Mouse (Mus musculus): Measurements from ENCODE around the gene Ndufb11. TPM values are rescaled to one million over a fixed set of nuclear protein-coding genes. Genes with fewer than 3 reads are reported as not detected.

Ndufb11 gene
- polyA plus RNA-seq (2014; fragmentation: Nextera tagmentation; extraction: Ambion mirVana): 172 and 184 TPM in 2 replicates

- Histone ChIP-seq H3K27me3 (ENCODE audit: control insufficient read depth, insufficient read depth, low read length) (no peaks in the 10 kb centered on the region), H3K4me3 (ENCODE audit: low read depth, low read length) (peak within 1 kb of the TSS; percentile 55), H3K4me1 (replicated peaks; ENCODE audit: control insufficient read depth, insufficient read depth, low read length) (no peaks in the 10 kb centered on the region), H3K4me2 (ENCODE audit: low read depth, low read length, severe bottlenecking) (peak within 1 kb of the TSS; percentile 60), H3K9ac (ENCODE audit: low read length) (peak within 1 kb of the TSS; percentile 79), H3K36me3 (ENCODE audit: control insufficient read depth, insufficient read depth, low read length) (no peaks in the 10 kb centered on the region), H3K27ac (ENCODE audit: low read depth, low read length) (peak within 1 kb of the TSS; percentile 75), H3K9me3 (ENCODE audit: control insufficient read depth, low read length) (no peaks in the 10 kb centered on the region)
- 17% methylated on average over 46 of the region's 49 CpGs for WGBS
- DNase-seq (ENCODE audit: low spot score): peak; percentile 85
- ATAC-seq (replicated peaks; ENCODE audit: low FRiP score): peak; percentile 98
Measured at GRCm38 (mm10) chrX:20617176-20617902, at the start of gene Ndufb11, which contains the start of gene Rbm10. Gene Ndufb11 (minus strand): TSS chrX:20617619. Gene Rbm10 (plus strand): TSS chrX:20617503.

DNA sequence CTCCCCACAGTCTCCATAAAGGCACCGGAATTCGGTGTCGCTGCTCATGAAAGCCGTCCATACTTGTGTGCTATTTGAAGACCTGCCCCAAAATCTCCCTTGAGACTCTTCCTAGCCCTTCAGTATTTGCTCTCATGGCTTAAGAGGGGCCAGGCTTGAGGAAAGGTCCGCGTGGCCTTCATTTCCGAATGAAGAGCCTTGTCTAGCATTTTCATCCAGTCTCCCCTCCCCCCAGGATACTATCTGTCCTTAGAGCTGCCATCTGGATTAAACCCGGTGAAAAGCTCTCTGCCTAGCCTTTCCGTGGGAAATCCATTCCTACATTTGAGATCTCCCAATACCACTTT, 46.0 kb upstream of the Ndufb11 start:
- DNase-seq (ENCODE audit: low spot score) (no peak), ATAC-seq (replicated peaks; ENCODE audit: low FRiP score) (no peak)
- 0 out of 2 replicates have a peak overlapping the region, but pooled peaks have one; percentile 12 for H3K27ac ChIP-seq (ENCODE audit: low read depth, low read length)
- H3K4me3 ChIP-seq (ENCODE audit: low read depth, low read length): peak overlapping the region; percentile 56
- H3K4me1 ChIP-seq (replicated peaks; ENCODE audit: control insufficient read depth, insufficient read depth, low read length): no peaks in the 10 kb centered on the region
- H3K9ac ChIP-seq (ENCODE audit: low read length): peak overlapping the region; percentile 70
- H3K36me3 ChIP-seq (ENCODE audit: control insufficient read depth, insufficient read depth, low read length): no peaks in the 10 kb centered on the region
- peak overlapping the region; percentile 57 for H3K4me2 ChIP-seq (ENCODE audit: low read depth, low read length, severe bottlenecking)
- H3K27me3 ChIP-seq (ENCODE audit: control insufficient read depth, insufficient read depth, low read length): no peaks in the 10 kb centered on the region
- no peaks in the 10 kb centered on the region for H3K9me3 ChIP-seq (ENCODE audit: control insufficient read depth, low read length)
- 22% methylated on average over 9 of the region's 9 CpGs for WGBS

GRCm38 (mm10) chrX:20662716-20663443, 45.5 kb upstream of the Ndufb11 start:
- DNase-seq (ENCODE audit: low spot score) (peak; percentile 88), ATAC-seq (replicated peaks; ENCODE audit: low FRiP score) (peak; percentile 88)
- 17% methylated on average over 27 of the region's 28 CpGs for WGBS
- Histone ChIP-seq H3K4me3 (ENCODE audit: low read depth, low read length) (peak overlapping the region; percentile 56), H3K4me2 (ENCODE audit: low read depth, low read length, severe bottlenecking) (peak overlapping the region; percentile 57), H3K36me3 (ENCODE audit: control insufficient read depth, insufficient read depth, low read length) (no peaks in the 10 kb centered on the region), H3K9me3 (ENCODE audit: control insufficient read depth, low read length) (no peaks in the 10 kb centered on the region), H3K27ac (ENCODE audit: low read depth, low read length) (peak overlapping the region; percentile 41; the same call in 1 of the 2 replicates), H3K9ac (ENCODE audit: low read length) (peak overlapping the region; percentile 70), H3K4me1 (replicated peaks; ENCODE audit: control insufficient read depth, insufficient read depth, low read length) (no peaks in the 10 kb centered on the region), H3K27me3 (ENCODE audit: control insufficient read depth, insufficient read depth, low read length) (no peaks in the 10 kb centered on the region)

GRCm38 (mm10) chrX:20662317-20662715, 44.9 kb upstream of the Ndufb11 start:
- no peaks in the 10 kb centered on the region for H3K9me3 ChIP-seq (ENCODE audit: control insufficient read depth, low read length)
- DNase-seq (ENCODE audit: low spot score): no peak
- no peaks in the 10 kb centered on the region for H3K27me3 ChIP-seq (ENCODE audit: control insufficient read depth, insufficient read depth, low read length)
- 29% methylated on average over 5 of the region's 5 CpGs for WGBS
- peak overlapping the region; percentile 56; the same call in 1 of the 2 replicates for H3K4me3 ChIP-seq (ENCODE audit: low read depth, low read length)
- no peaks in the 10 kb centered on the region for H3K4me1 ChIP-seq (replicated peaks; ENCODE audit: control insufficient read depth, insufficient read depth, low read length)
- peak overlapping the region; percentile 70 for H3K27ac ChIP-seq (ENCODE audit: low read depth, low read length)
- H3K9ac ChIP-seq (ENCODE audit: low read length): no peak overlapping the region
- peak; percentile 68 for ATAC-seq (replicated peaks; ENCODE audit: low FRiP score)
- H3K36me3 ChIP-seq (ENCODE audit: control insufficient read depth, insufficient read depth, low read length): no peaks in the 10 kb centered on the region
- H3K4me2 ChIP-seq (ENCODE audit: low read depth, low read length, severe bottlenecking): no peak overlapping the region

DNA sequence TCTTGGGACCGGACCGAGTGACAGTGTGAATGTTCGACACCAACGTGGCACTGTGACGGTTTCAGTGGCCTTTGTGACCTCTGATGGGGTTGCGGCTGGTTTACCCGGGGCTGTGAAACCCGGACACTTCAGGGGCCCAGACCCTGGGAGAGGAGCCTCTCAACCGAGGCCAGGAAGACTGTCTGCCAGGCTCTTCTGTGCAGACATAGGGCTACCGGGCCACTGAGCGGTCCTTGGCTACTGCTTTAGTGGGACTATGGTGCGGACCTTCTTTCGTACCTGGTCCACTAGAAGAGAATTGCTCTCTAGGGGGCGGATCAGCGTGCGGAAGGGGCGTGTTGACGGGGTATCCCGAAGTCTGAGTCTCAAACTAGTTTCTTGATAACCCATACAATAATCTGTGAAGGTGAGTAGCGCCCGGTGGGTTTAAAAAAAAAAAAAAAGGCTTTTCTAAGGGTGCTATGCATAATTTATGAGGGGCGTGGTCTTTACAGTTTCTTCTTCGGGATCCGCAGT, 41.5 kb upstream of the Ndufb11 start:
- H3K27ac ChIP-seq (ENCODE audit: low read depth, low read length): no peak overlapping the region
- H3K9ac ChIP-seq (ENCODE audit: low read length): peak overlapping the region; percentile 49
- H3K4me3 ChIP-seq (ENCODE audit: low read depth, low read length): peak overlapping the region; percentile 40
- H3K4me1 ChIP-seq (replicated peaks; ENCODE audit: control insufficient read depth, insufficient read depth, low read length): no peaks in the 10 kb centered on the region
- 17% methylated on average over 24 of the region's 24 CpGs for WGBS
- H3K4me2 ChIP-seq (ENCODE audit: low read depth, low read length, severe bottlenecking): peak overlapping the region; percentile 66
- DNase-seq (ENCODE audit: low spot score): no peak
- no peaks in the 10 kb centered on the region for H3K9me3 ChIP-seq (ENCODE audit: control insufficient read depth, low read length)
- no peak for ATAC-seq (replicated peaks; ENCODE audit: low FRiP score)
- H3K27me3 ChIP-seq (ENCODE audit: control insufficient read depth, insufficient read depth, low read length): no peaks in the 10 kb centered on the region
- H3K36me3 ChIP-seq (ENCODE audit: control insufficient read depth, insufficient read depth, low read length): no peaks in the 10 kb centered on the region

GRCm38 (mm10) chrX:20658026-20658652, 40.7 kb upstream of the Ndufb11 start, which contains the start of gene Uba1:
Gene Uba1 (plus strand): TSS chrX:20658326.
- Histone ChIP-seq H3K4me3 (ENCODE audit: low read depth, low read length) (peak within 1 kb of the TSS; percentile 40), H3K4me1 (replicated peaks; ENCODE audit: control insufficient read depth, insufficient read depth, low read length) (no peaks in the 10 kb centered on the region), H3K9ac (ENCODE audit: low read length) (peak within 1 kb of the TSS; percentile 49), H3K27me3 (ENCODE audit: control insufficient read depth, insufficient read depth, low read length) (no peaks in the 10 kb centered on the region), H3K9me3 (ENCODE audit: control insufficient read depth, low read length) (no peaks in the 10 kb centered on the region), H3K4me2 (ENCODE audit: low read depth, low read length, severe bottlenecking) (peak within 1 kb of the TSS; percentile 66), H3K36me3 (ENCODE audit: control insufficient read depth, insufficient read depth, low read length) (no peaks in the 10 kb centered on the region), H3K27ac (ENCODE audit: low read depth, low read length) (no peak within 1 kb of the TSS; the same call in 1 of the 2 replicates)
- WGBS: 15% methylated on average over 27 of the region's 27 CpGs
- DNase-seq (ENCODE audit: low spot score): peak; percentile 87
- peak; percentile 84 for ATAC-seq (replicated peaks; ENCODE audit: low FRiP score)

- no peaks in the 10 kb centered on the region for H3K9me3 ChIP-seq (ENCODE audit: control insufficient read depth, low read length)
- no peaks in the 10 kb centered on the region for H3K4me1 ChIP-seq (replicated peaks; ENCODE audit: control insufficient read depth, insufficient read depth, low read length)
- DNase-seq (ENCODE audit: low spot score): no peak
- H3K4me3 ChIP-seq (ENCODE audit: low read depth, low read length): no peak overlapping the region
- H3K36me3 ChIP-seq (ENCODE audit: control insufficient read depth, insufficient read depth, low read length): no peaks in the 10 kb centered on the region
- H3K27ac ChIP-seq (ENCODE audit: low read depth, low read length): no peak overlapping the region
- H3K9ac ChIP-seq (ENCODE audit: low read length): no peak overlapping the region
- no peak for ATAC-seq (replicated peaks; ENCODE audit: low FRiP score)
- H3K4me2 ChIP-seq (ENCODE audit: low read depth, low read length, severe bottlenecking): peak overlapping the region; percentile 42; the same call in 1 of the 2 replicates
- 31% methylated on average over 5 of the region's 5 CpGs for WGBS
- no peaks in the 10 kb centered on the region for H3K27me3 ChIP-seq (ENCODE audit: control insufficient read depth, insufficient read depth, low read length)
Measured at GRCm38 (mm10) chrX:20657593-20657992, 40.2 kb upstream of the Ndufb11 start.

- Histone ChIP-seq H3K27me3 (ENCODE audit: control insufficient read depth, insufficient read depth, low read length) (no peaks in the 10 kb centered on the region), H3K9me3 (ENCODE audit: control insufficient read depth, low read length) (no peaks in the 10 kb centered on the region), H3K4me2 (ENCODE audit: low read depth, low read length, severe bottlenecking) (no peak overlapping the region), H3K36me3 (ENCODE audit: control insufficient read depth, insufficient read depth, low read length) (no peaks in the 10 kb centered on the region; the same call in 1 of the 2 replicates), H3K4me1 (replicated peaks; ENCODE audit: control insufficient read depth, insufficient read depth, low read length) (no peaks in the 10 kb centered on the region), H3K4me3 (ENCODE audit: low read depth, low read length) (no peak overlapping the region), H3K27ac (ENCODE audit: low read depth, low read length) (no peak overlapping the region), H3K9ac (ENCODE audit: low read length) (no peak overlapping the region)
- WGBS: 83% methylated on average over 5 of the region's 5 CpGs
- DNase-seq (ENCODE audit: low spot score) (no peak), ATAC-seq (replicated peaks; ENCODE audit: low FRiP score) (no peak)
Measured at GRCm38 (mm10) chrX:20644780-20645179, 27.4 kb upstream of the Ndufb11 start.
